Mouse (Mus musculus): Measurements from ENCODE around the gene Doc2g. TPM values are rescaled to one million over a fixed set of nuclear protein-coding genes. Genes with fewer than 3 reads are reported as not detected.

The Doc2g gene
- total and polyA plus RNA-seq, 2 experiments from 2014 or later, result 5.5 to 8.8 TPM

GRCm38 (mm10) chr19:4051741-4052515, 48.8 kb downstream of the Doc2g start:
- DNase-seq (ENCODE audit: low spot score) (peak; percentile 38), ATAC-seq (ENCODE audit: low FRiP score) (no peak)
- 53% methylated on average over 10 of the region's 10 CpGs for WGBS
- H3K9me3 ChIP-seq (ENCODE audit: low read length), result no peaks in the 10 kb centered on the region
- no peaks in the 10 kb centered on the region for H3K4me1 ChIP-seq (ENCODE audit: insufficient read depth, low read length)
- H3K27ac ChIP-seq (ENCODE audit: low read depth, low read length), result no peak overlapping the region
- no peak overlapping the region for H3K4me3 ChIP-seq (ENCODE audit: low read depth, low read length)
- peak; percentile 76 for TF ChIP-seq CTCF (IDR thresholded peaks at IDR 0.05)
- no peak overlapping the region for H3K4me2 ChIP-seq (ENCODE audit: low read depth, low read length, poor library complexity, severe bottlenecking)
- H3K27me3 ChIP-seq (ENCODE audit: insufficient read depth, low read length), result no peaks in the 10 kb centered on the region
- no peak overlapping the region for H3K9ac ChIP-seq (replicated peaks; ENCODE audit: low read length, poor library complexity, severe bottlenecking)
- no peaks in the 10 kb centered on the region for H3K36me3 ChIP-seq (ENCODE audit: insufficient read depth, low read length)

- H3K9me3 ChIP-seq (ENCODE audit: low read length), result no peaks in the 10 kb centered on the region
- H3K4me1 ChIP-seq (ENCODE audit: insufficient read depth, low read length), result no peaks in the 10 kb centered on the region
- no peak overlapping the region for H3K27ac ChIP-seq (ENCODE audit: low read depth, low read length)
- H3K27me3 ChIP-seq (ENCODE audit: insufficient read depth, low read length), result no peaks in the 10 kb centered on the region
- no peak overlapping the region for H3K9ac ChIP-seq (replicated peaks; ENCODE audit: low read length, poor library complexity, severe bottlenecking)
- TF ChIP-seq CTCF (IDR thresholded peaks at IDR 0.05), result no peak
- DNase-seq (ENCODE audit: low spot score) (no peak), ATAC-seq (ENCODE audit: low FRiP score) (no peak)
- H3K4me3 ChIP-seq (ENCODE audit: low read depth, low read length), result no peak overlapping the region
- H3K36me3 ChIP-seq (ENCODE audit: insufficient read depth, low read length), result no peaks in the 10 kb centered on the region
- no peak overlapping the region for H3K4me2 ChIP-seq (ENCODE audit: low read depth, low read length, poor library complexity, severe bottlenecking)
- WGBS, result 56% methylated on average over 5 of the region's 5 CpGs
Measured at GRCm38 (mm10) chr19:4052516-4053030, 49.5 kb downstream of the Doc2g start.

DNA sequence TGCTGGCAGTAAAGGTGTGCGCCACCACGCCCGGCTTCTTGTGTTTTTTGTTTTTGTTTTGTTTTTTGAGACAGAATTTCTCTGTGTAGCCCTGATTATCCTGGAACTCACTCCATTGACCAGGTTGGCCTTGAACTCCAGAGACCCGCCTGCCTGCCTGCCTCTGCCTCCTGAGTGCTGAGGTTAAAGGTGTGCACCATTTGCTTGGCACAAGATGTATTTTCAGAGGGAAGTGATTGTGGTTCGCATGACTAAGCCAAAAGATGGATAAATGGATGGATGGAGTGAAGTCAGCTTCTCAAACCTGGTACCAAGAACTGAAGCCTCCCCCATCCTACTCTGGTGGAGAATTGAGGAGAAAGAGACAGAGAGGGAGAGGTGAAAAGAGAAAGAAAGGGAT, 51.5 kb downstream of the Doc2g start:
- Histone ChIP-seq H3K36me3 (ENCODE audit: insufficient read depth, low read length) (no peaks in the 10 kb centered on the region), H3K9me3 (ENCODE audit: low read length) (no peaks in the 10 kb centered on the region), H3K27me3 (ENCODE audit: insufficient read depth, low read length) (no peaks in the 10 kb centered on the region), H3K4me3 (ENCODE audit: low read depth, low read length) (no peak overlapping the region), H3K27ac (ENCODE audit: low read depth, low read length) (no peak overlapping the region), H3K4me2 (ENCODE audit: low read depth, low read length, poor library complexity, severe bottlenecking) (no peak overlapping the region), H3K9ac (replicated peaks; ENCODE audit: low read length, poor library complexity, severe bottlenecking) (no peak overlapping the region), H3K4me1 (ENCODE audit: insufficient read depth, low read length) (no peaks in the 10 kb centered on the region)
- DNase-seq (ENCODE audit: low spot score), result no peak
- ATAC-seq (ENCODE audit: low FRiP score), result no peak
- WGBS, result 88% methylated on average over 5 of the region's 5 CpGs
- no peak for TF ChIP-seq CTCF (IDR thresholded peaks at IDR 0.05)

GRCm38 (mm10) chr19:4055216-4055946, 52.3 kb downstream of the Doc2g start:
- Histone ChIP-seq H3K9ac (replicated peaks; ENCODE audit: low read length, poor library complexity, severe bottlenecking) (no peak overlapping the region), H3K27ac (ENCODE audit: low read depth, low read length) (no peak overlapping the region), H3K36me3 (ENCODE audit: insufficient read depth, low read length) (no peaks in the 10 kb centered on the region), H3K4me2 (ENCODE audit: low read depth, low read length, poor library complexity, severe bottlenecking) (no peak overlapping the region), H3K27me3 (ENCODE audit: insufficient read depth, low read length) (no peaks in the 10 kb centered on the region), H3K9me3 (ENCODE audit: low read length) (no peaks in the 10 kb centered on the region), H3K4me1 (ENCODE audit: insufficient read depth, low read length) (no peaks in the 10 kb centered on the region), H3K4me3 (ENCODE audit: low read depth, low read length) (no peak overlapping the region)
- no peak for ATAC-seq (ENCODE audit: low FRiP score)
- 71% methylated on average over 8 of the region's 8 CpGs for WGBS
- DNase-seq (ENCODE audit: low spot score), result no peak
- TF ChIP-seq CTCF (IDR thresholded peaks at IDR 0.05), result no peak

DNA sequence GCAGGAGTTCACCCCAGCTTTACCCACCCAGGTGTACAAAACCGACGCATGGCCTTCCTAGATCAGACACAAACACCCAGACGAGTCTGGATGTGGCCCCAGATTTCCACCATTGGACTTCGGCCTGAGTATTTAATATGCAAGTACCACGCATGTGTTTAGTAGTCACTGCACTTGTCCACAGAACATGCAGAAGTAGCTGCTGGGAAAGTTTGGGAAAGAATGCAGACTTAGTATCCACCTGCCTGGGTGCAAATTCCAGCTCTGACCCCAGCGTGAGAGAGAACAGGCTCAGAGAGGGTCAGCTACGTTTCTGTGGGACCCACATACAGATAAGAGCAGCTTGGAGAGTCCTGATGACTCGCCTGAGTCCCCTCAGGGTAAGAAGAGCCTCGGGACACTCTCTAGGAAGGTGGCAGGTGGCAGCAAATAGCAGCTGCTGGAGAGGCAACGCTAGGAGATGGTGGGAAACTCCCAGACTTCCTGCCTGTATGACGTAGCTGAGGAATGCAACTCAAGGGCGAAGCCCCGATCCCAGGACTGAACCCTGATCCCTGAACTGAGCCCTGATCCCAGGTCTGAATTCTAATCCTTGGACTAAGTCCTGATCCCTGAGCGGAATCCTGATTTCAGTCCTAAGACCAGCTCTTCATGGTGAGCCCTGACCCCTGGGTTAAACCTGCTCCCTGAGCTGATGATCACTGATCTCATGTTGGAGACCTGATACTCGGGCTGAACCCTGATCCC, 53.0 kb downstream of the Doc2g start:
- Histone ChIP-seq H3K36me3 (ENCODE audit: insufficient read depth, low read length) (no peaks in the 10 kb centered on the region), H3K27me3 (ENCODE audit: insufficient read depth, low read length) (no peaks in the 10 kb centered on the region), H3K27ac (ENCODE audit: low read depth, low read length) (no peak overlapping the region), H3K4me1 (ENCODE audit: insufficient read depth, low read length) (no peaks in the 10 kb centered on the region), H3K4me2 (ENCODE audit: low read depth, low read length, poor library complexity, severe bottlenecking) (no peak overlapping the region), H3K9ac (replicated peaks; ENCODE audit: low read length, poor library complexity, severe bottlenecking) (no peak overlapping the region), H3K9me3 (ENCODE audit: low read length) (no peaks in the 10 kb centered on the region), H3K4me3 (ENCODE audit: low read depth, low read length) (no peak overlapping the region)
- ATAC-seq (ENCODE audit: low FRiP score) (no peak), DNase-seq (ENCODE audit: low spot score) (no peak)
- 63% methylated on average over 15 of the region's 15 CpGs for WGBS
- no peak for TF ChIP-seq CTCF (IDR thresholded peaks at IDR 0.05)

Other genes starting within 250 kb of the Doc2g start
Only the 30 nearest of the 32 such genes appear.
- gene Chka, start 151.5 kb upstream of the Doc2g start, total RNA-seq (2014; rRNA removed), result 62.7 and 69.1 TPM in 2 replicates
- 49.6 and 56.3 TPM in 2 replicates for gene Chka, start 151.5 kb upstream of the Doc2g start, polyA plus RNA-seq (2015; fragmentation: Nextera tagmentation; extraction: Ambion mirVana)
- 26.0 and 37.5 TPM in 2 replicates for gene Tcirg1, start 96.2 kb upstream of the Doc2g start, total RNA-seq (2014; rRNA removed)
- 13.2 and 14.1 TPM in 2 replicates for gene Tcirg1, start 96.2 kb upstream of the Doc2g start, polyA plus RNA-seq (2015; fragmentation: Nextera tagmentation; extraction: Ambion mirVana)
- gene Ndufs8, start 90.5 kb upstream of the Doc2g start, total RNA-seq (2014; rRNA removed), result 165 and 197 TPM in 2 replicates
- 292 and 333 TPM in 2 replicates for gene Ndufs8, start 90.5 kb upstream of the Doc2g start, polyA plus RNA-seq (2015; fragmentation: Nextera tagmentation; extraction: Ambion mirVana)
- 1.3 and 3.7 TPM in 2 replicates for gene Aldh3b1, start 73.5 kb upstream of the Doc2g start, total RNA-seq (2014; rRNA removed)
- gene Aldh3b1, start 73.5 kb upstream of the Doc2g start, polyA plus RNA-seq (2015; fragmentation: Nextera tagmentation; extraction: Ambion mirVana), result 2.1 and 2.8 TPM in 2 replicates
- 13.0 and 23.2 TPM in 2 replicates for gene Unc93b1, start 68.1 kb upstream of the Doc2g start, total RNA-seq (2014; rRNA removed)
- gene Unc93b1, start 68.1 kb upstream of the Doc2g start, polyA plus RNA-seq (2015; fragmentation: Nextera tagmentation; extraction: Ambion mirVana), result 11.2 and 12.4 TPM in 2 replicates
- gene Aldh3b3, start 44.7 kb upstream of the Doc2g start, total RNA-seq (2014; rRNA removed), result not detected in 2 replicates
- not detected in 2 replicates for gene Aldh3b3, start 44.7 kb upstream of the Doc2g start, polyA plus RNA-seq (2015; fragmentation: Nextera tagmentation; extraction: Ambion mirVana)
- 2.4 and 2.8 TPM in 2 replicates for gene Aldh3b2, start 31.0 kb upstream of the Doc2g start, total RNA-seq (2014; rRNA removed)
- 2.6 TPM in 2 replicates for gene Aldh3b2, start 31.0 kb upstream of the Doc2g start, polyA plus RNA-seq (2015; fragmentation: Nextera tagmentation; extraction: Ambion mirVana)
- 2.5 and 3.0 TPM in 2 replicates for gene Acy3, start 16.7 kb upstream of the Doc2g start, total RNA-seq (2014; rRNA removed)
- gene Acy3, start 16.7 kb upstream of the Doc2g start, polyA plus RNA-seq (2015; fragmentation: Nextera tagmentation; extraction: Ambion mirVana), result 2.6 and 3.5 TPM in 2 replicates
- not detected in 2 replicates for gene Tbx10, start 10.6 kb upstream of the Doc2g start, total RNA-seq (2014; rRNA removed)
- gene Tbx10, start 10.6 kb upstream of the Doc2g start, polyA plus RNA-seq (2015; fragmentation: Nextera tagmentation; extraction: Ambion mirVana), result not detected in 2 replicates
- gene Nudt8, start 2.7 kb upstream of the Doc2g start, total RNA-seq (2014; rRNA removed), result 18.5 and 22.1 TPM in 2 replicates
- 26.2 and 33.2 TPM in 2 replicates for gene Nudt8, start 2.7 kb upstream of the Doc2g start, polyA plus RNA-seq (2015; fragmentation: Nextera tagmentation; extraction: Ambion mirVana)
- 3.5 and 4.0 TPM in 2 replicates for gene Gm49405, start 2.7 kb upstream of the Doc2g start, total RNA-seq (2014; rRNA removed)
- 2.7 and 3.0 TPM in 2 replicates for gene Gm49405, start 2.7 kb upstream of the Doc2g start, polyA plus RNA-seq (2015; fragmentation: Nextera tagmentation; extraction: Ambion mirVana)
- 137 and 237 TPM in 2 replicates for gene Ndufv1, start 9.5 kb downstream of the Doc2g start, total RNA-seq (2014; rRNA removed)
- 271 and 281 TPM in 2 replicates for gene Ndufv1, start 9.5 kb downstream of the Doc2g start, polyA plus RNA-seq (2015; fragmentation: Nextera tagmentation; extraction: Ambion mirVana)
- 268 and 350 TPM in 2 replicates for gene Gstp1, start 34.7 kb downstream of the Doc2g start, total RNA-seq (2014; rRNA removed)
- 665 and 685 TPM in 2 replicates for gene Gstp1, start 34.7 kb downstream of the Doc2g start, polyA plus RNA-seq (2015; fragmentation: Nextera tagmentation; extraction: Ambion mirVana)
- gene Gstp2, start 42.7 kb downstream of the Doc2g start, total RNA-seq (2014; rRNA removed), result 3.6 TPM in 1 of 2 replicates, not detected in the other
- 2.4 and 4.1 TPM in 2 replicates for gene Gstp2, start 42.7 kb downstream of the Doc2g start, polyA plus RNA-seq (2015; fragmentation: Nextera tagmentation; extraction: Ambion mirVana)
- not detected in 2 replicates for gene Gstp3, start 56.3 kb downstream of the Doc2g start, total RNA-seq (2014; rRNA removed)
- gene Gstp3, start 56.3 kb downstream of the Doc2g start, polyA plus RNA-seq (2015; fragmentation: Nextera tagmentation; extraction: Ambion mirVana), result not detected in 2 replicates
- not detected in 2 replicates for gene Cabp2, start 78.3 kb downstream of the Doc2g start, total RNA-seq (2014; rRNA removed)
- not detected in 2 replicates for gene Cabp2, start 78.3 kb downstream of the Doc2g start, polyA plus RNA-seq (2015; fragmentation: Nextera tagmentation; extraction: Ambion mirVana)
- gene Cdk2ap2, start 93.9 kb downstream of the Doc2g start, total RNA-seq (2014; rRNA removed), result 37.4 and 45.6 TPM in 2 replicates
- 60.5 and 64.2 TPM in 2 replicates for gene Cdk2ap2, start 93.9 kb downstream of the Doc2g start, polyA plus RNA-seq (2015; fragmentation: Nextera tagmentation; extraction: Ambion mirVana)
- gene Pitpnm1, start 96.7 kb downstream of the Doc2g start, total RNA-seq (2014; rRNA removed), result 162 and 187 TPM in 2 replicates
- 127 and 134 TPM in 2 replicates for gene Pitpnm1, start 96.7 kb downstream of the Doc2g start, polyA plus RNA-seq (2015; fragmentation: Nextera tagmentation; extraction: Ambion mirVana)
- gene Aip, start 122.5 kb downstream of the Doc2g start, total RNA-seq (2014; rRNA removed), result 29.8 and 49.9 TPM in 2 replicates
- gene Aip, start 122.5 kb downstream of the Doc2g start, polyA plus RNA-seq (2015; fragmentation: Nextera tagmentation; extraction: Ambion mirVana), result 87.7 and 97.6 TPM in 2 replicates
- 0.16 TPM in 1 of 2 replicates, not detected in the other for gene Gpr152, start 136.5 kb downstream of the Doc2g start, total RNA-seq (2014; rRNA removed)
- gene Gpr152, start 136.5 kb downstream of the Doc2g start, polyA plus RNA-seq (2015; fragmentation: Nextera tagmentation; extraction: Ambion mirVana), result not detected in 2 replicates
- gene Cabp4, start 140.7 kb downstream of the Doc2g start, total RNA-seq (2014; rRNA removed), result not detected in 2 replicates
- 0.20 and 0.36 TPM in 2 replicates for gene Cabp4, start 140.7 kb downstream of the Doc2g start, polyA plus RNA-seq (2015; fragmentation: Nextera tagmentation; extraction: Ambion mirVana)
- 96.1 and 116 TPM in 2 replicates for gene Coro1b, start 145.3 kb downstream of the Doc2g start, total RNA-seq (2014; rRNA removed)
- gene Coro1b, start 145.3 kb downstream of the Doc2g start, polyA plus RNA-seq (2015; fragmentation: Nextera tagmentation; extraction: Ambion mirVana), result 95.2 and 104 TPM in 2 replicates
- 0.38 TPM in 1 of 2 replicates, not detected in the other for gene Ptprcap, start 150.3 kb downstream of the Doc2g start, total RNA-seq (2014; rRNA removed)
- gene Ptprcap, start 150.3 kb downstream of the Doc2g start, polyA plus RNA-seq (2015; fragmentation: Nextera tagmentation; extraction: Ambion mirVana), result 0.28 TPM in 1 of 2 replicates, not detected in the other
- 23.5 and 25.2 TPM in 2 replicates for gene Rps6kb2, start 160.0 kb downstream of the Doc2g start, total RNA-seq (2014; rRNA removed)
- gene Rps6kb2, start 160.0 kb downstream of the Doc2g start, polyA plus RNA-seq (2015; fragmentation: Nextera tagmentation; extraction: Ambion mirVana), result 58.2 and 62.8 TPM in 2 replicates
- 4.4 and 6.6 TPM in 2 replicates for gene Carns1, start 172.2 kb downstream of the Doc2g start, total RNA-seq (2014; rRNA removed)
- gene Carns1, start 172.2 kb downstream of the Doc2g start, polyA plus RNA-seq (2015; fragmentation: Nextera tagmentation; extraction: Ambion mirVana), result 6.7 and 6.9 TPM in 2 replicates
- 0.49 and 1.9 TPM in 2 replicates for gene Tbc1d10c, start 188.0 kb downstream of the Doc2g start, total RNA-seq (2014; rRNA removed)
- gene Tbc1d10c, start 188.0 kb downstream of the Doc2g start, polyA plus RNA-seq (2015; fragmentation: Nextera tagmentation; extraction: Ambion mirVana), result 1.2 and 1.6 TPM in 2 replicates
- gene Ppp1ca, start 188.8 kb downstream of the Doc2g start, total RNA-seq (2014; rRNA removed), result 535 and 592 TPM in 2 replicates
- 510 and 531 TPM in 2 replicates for gene Ppp1ca, start 188.8 kb downstream of the Doc2g start, polyA plus RNA-seq (2015; fragmentation: Nextera tagmentation; extraction: Ambion mirVana)
- gene Rad9a, start 198.3 kb downstream of the Doc2g start, total RNA-seq (2014; rRNA removed), result 18.0 and 22.8 TPM in 2 replicates
- 14.7 and 17.0 TPM in 2 replicates for gene Rad9a, start 198.3 kb downstream of the Doc2g start, polyA plus RNA-seq (2015; fragmentation: Nextera tagmentation; extraction: Ambion mirVana)
- gene Clcf1, start 210.9 kb downstream of the Doc2g start, total RNA-seq (2014; rRNA removed), result 0.99 and 1.2 TPM in 2 replicates
- gene Clcf1, start 210.9 kb downstream of the Doc2g start, polyA plus RNA-seq (2015; fragmentation: Nextera tagmentation; extraction: Ambion mirVana), result 0.28 and 0.44 TPM in 2 replicates
- gene AC109138.7, start 211.0 kb downstream of the Doc2g start, total RNA-seq (2014; rRNA removed), result not detected in 2 replicates
- not detected in 2 replicates for gene AC109138.7, start 211.0 kb downstream of the Doc2g start, polyA plus RNA-seq (2015; fragmentation: Nextera tagmentation; extraction: Ambion mirVana)